Mouse (Mus musculus): ENCODE results near the gene Mlh1.

GRCm38 (mm10) chr9:111272996-111273785, 1.6 kb upstream of the Mlh1 start:
- TF ChIP-seq CTCF (IDR thresholded peaks at IDR 0.05; ENCODE audit: borderline replicate concordance, extremely low read depth, insufficient read depth, insufficient read length) (no peak), POLR2A (IDR thresholded peaks at IDR 0.05; ENCODE audit: borderline replicate concordance, extremely low read depth, insufficient read depth, insufficient read length, poor library complexity, severe bottlenecking) (no peak)

All from brain, embryonic 14.5 days (tissue).